Mouse (Mus musculus) layer of hippocampus, adult 8-10 months (tissue): Measurements from ENCODE around the gene Tpcn1. TPM values are rescaled to one million over a fixed set of nuclear protein-coding genes. Genes with fewer than 3 reads are reported as not detected.

ENCODE experiments used
- DNase-seq, 2 experiments: peaks; one replicate each; pipeline ENCODE4 v3.0.0; 2022; ENCODE audit warnings: low spot score in 2 of 2
- total RNA-seq, 4 experiments: library from RNA; stranded (reverse); gene quantifications; 2 replicates each; pipeline ENCODE4 v1.2.4; 2022

Tpcn1 gene
- 10 to 100 TPM; 38.2 to 43.8 (median 41.1) TPM for total RNA-seq

DNA sequence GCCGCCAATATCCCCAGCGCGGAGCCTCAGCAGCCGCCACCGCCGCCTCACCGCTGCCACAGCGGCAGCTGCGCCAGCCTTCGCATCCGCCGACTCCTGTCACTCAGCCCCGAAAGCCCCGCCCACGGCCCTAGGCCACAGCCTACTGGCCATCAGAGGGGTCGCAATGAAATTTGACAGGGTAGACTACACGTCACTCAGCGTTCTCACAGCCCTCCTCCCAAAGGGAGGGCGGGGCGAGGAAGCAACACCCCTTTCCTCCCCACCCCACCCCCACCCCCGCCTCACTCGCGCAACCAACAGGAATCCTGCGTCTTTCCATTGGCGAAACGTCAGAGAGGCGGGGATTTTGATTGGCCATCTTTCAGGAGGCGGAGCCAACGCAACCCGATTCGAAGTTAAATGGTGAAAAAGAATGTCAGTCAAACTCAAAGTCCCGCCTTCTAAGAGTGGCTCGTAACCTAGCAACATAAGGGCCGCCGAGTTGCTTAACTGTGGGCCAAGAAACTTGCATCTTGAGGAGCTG is at the start of gene Tpcn1, which contains the start of gene Iqcd:
Gene Tpcn1 (minus strand): TSS at position 105 of the 526 bp plus-strand sequence.
Gene Iqcd (plus strand): TSS at position 448 of the 526 bp plus-strand sequence.
- peak; percentile 98 to 99 for DNase-seq

DNA sequence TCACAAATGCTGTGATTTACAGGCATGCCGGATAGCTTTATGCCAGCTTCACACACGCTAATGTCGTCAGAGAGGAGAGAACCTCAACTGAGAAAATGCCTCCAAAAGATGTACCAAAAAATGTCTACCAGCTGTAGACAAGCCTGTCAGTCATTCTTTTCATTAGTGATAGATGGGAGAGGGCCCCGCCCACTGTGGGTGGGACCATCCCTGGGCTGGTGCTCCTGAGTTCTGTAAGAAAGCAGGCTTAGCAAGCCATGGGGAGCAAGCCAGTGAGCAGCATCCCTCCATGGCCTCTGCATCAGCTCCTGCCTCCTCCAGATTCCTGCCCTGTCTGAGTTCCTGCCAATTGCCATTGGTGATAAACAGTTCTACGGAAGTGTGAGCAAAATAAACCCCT is 47.2 kb upstream of the Tpcn1 start:
- DNase-seq: no peak

DNA sequence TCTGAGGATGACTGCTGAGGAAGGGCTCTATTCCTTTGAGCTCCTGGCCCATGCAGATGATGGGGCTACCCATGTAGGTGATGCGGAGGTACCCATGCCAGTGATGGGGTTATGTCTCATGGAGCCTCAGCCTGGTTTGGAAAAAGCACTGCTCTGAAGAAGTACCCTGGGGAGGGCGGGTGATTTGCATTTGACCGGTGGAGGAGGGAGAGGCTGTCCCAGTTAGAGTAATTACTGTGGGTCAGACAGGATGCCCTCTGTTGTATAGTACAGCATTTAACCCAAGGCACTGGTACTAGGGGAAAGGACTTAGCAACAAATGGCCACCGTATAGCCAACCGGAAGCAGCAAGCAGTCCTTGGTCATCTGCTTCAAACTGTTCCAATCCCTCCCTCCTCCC is 46.4 kb upstream of the Tpcn1 start:
- DNase-seq: no peak

DNA sequence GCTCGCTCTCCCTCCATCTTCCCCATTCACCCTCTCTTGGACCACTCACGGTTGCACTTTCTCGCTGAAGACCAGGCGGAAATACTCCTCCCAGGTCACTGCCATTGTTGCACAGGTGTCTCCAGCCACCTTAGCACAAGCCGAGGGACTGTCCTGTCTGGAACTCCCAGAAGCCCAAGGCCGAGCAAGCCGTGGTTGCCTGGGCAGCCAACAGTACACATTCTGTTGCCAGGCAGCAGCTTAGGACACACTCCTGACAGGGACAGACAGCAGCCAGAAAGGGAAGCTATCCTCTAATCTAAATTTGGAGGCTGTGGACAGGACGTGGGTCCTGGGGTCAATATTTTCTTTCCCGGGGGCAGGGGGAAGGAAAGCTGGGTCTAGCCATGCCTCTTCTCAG is 45.7 kb upstream of the Tpcn1 start, which contains the start of gene Cfap73:
Gene Cfap73 (minus strand): TSS at position 105 of the 400 bp plus-strand sequence.
- no peak for DNase-seq

DNA sequence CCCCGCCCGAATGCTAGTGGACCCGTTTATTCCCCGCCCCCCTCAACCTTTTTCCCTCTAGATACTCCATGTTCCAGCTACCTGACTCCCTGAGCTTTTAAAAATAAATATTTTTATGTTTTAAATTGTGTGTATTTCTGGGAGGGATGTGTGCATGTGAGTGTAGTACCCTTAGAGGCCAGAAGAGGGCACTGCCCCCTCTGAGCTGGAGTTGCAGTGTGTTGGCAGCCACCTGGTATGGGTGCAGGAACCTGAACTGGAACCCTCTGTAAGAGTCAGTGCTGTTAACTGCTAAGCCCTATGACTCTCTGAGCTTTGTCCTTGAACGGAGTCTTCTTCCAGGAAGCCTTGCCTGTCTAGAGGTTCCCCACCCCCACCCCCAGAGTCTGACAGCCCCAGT is 43.4 kb upstream of the Tpcn1 start:
- DNase-seq: no peak

DNA sequence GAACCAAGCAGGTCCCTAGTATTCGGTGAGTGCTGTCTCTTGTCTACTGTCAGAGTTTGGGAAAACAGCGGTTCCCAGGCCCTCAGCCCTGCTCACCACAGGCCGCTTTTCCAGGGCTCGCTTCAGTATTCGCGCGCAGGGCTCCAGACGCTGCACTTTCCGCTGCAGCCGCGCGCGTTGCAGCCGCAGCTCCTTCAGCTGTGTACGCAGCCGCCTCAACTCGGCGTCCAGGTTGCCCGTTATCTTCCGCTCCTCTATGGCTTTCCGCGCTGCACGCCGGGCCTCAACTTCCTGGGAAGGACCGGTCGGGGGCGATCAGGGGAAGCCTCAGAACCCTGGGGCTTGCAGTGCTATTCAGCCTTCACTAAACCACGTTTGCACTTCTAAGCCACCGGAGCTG is 42.7 kb upstream of the Tpcn1 start:
- DNase-seq: no peak

DNA sequence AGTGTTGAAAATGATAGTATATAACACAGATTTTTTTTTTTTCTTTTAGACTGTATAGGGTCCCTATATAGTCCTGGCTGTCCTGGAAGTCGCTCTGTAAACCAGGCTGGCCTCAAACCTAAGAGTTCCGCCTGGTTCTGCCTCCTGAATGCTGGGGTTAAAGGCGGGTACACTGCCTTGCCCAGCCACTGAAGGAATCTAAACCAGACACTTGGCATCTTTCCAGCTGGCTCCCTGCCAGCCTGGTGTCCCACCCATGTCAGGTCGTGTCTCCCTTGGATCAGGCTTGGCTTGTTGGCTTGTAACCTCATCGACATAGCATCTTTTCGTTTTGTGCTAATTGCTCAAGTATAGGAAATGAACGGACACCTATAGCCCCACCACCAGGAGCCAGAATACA is 40.2 kb upstream of the Tpcn1 start:
- no peak for DNase-seq

DNA sequence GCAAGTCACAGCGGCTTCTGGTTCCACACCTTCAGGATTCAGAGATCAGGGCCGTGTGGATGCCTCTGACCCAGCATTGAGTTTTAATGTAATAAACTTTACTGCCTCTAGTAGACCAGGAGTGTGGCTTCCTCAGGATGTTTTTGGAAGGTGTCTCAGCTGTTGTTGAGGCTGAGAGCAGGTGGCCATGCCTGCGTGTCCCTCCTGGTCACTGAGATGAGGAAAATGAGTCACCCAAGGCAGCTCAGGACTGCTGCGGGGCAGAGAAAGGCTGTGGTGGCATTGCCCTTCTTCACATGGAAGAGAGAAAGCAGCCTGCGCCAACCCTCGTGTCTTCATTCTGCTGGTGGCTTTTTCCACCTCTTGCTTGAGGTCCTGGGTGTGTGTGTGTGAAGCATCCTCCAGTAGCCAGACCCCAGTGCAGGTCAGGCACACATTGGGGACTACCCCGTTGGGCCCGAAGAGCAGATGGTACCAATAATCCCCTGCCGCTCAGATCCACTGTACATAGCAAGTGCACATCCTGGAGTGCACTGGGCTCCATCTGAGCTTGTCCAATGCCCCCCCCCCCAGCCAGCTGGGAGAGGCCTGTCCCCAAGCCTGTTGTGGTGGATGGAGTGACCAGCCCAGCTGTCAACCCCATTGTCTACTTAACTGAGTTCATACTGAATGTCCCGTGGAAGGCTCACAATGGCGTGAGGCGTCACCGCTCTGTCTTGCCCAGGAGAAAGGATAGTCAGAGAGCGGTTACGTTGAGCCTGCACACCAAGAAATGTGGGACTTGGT is 39.2 kb upstream of the Tpcn1 start:
- no peak for DNase-seq

DNA sequence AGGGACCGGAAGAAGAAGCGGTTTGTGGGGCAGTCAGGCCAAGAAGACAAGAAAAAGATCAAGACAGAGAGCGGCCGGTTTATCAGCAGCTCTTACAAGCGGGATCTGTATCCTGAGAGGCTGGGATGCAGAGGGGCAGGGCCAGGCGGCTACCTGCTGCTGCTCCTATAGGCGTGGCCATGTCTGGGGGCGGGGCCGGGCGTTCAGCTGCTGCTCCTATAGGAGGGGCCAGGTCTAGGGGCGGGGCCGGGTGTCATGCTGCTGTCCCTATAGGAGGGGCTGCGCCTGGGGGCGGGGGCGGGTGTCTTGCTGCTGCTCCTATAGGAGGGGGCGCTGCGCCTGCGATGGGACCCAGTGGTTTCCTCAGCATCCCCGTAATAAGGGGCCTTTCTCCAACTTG is 37.9 kb upstream of the Tpcn1 start:
- DNase-seq: no peak

DNA sequence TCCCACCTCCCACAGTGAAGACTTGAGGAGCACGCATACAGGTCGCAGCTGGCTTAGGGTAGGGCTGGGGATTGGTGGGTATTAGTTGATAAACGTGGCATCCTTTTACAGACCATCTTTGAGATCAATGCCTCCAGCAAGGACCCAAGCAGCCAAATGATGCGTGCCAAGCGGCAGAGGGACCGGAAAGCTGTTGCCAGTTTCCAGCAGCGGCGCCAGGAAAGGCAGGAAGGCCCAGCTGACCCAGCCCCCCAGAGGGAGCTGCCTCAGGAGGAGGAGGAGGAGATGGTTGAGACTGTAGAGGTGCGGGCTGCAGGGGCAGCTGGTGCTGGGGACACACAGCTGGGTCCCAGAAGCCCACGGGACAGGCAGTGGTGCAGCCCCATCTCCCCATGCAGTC is 36.0 kb upstream of the Tpcn1 start:
- DNase-seq: no peak

DNA sequence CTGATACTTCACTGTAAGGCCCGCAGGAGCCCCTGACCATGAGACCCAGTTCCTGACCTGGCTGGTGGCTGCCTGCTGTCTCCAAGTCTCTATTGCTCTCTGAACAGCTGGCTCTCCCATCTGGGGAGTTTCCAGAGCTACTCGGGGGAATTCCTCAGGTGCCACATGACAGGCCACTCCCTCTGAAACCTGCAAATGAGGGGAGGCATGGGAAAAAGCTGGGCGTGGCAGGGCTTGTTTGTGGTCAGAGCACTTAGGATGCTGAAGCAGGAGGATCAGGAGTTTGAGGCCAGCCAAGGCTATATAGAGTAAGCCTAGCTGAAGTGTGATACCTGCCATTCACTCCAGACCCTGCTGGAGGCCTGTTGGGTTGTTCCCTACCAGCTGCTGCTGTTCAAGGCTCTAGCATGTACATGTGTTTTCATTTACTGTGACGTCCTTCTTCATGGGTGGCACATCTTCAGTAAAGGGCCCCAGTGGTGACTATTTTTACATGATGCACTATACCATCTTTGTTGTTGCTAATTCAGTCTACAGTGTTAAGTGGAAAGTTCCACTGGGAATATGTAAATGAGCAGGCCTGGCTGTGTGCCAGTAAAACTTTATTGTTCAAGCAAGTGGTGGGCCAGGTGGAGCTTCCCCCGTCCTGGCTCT is 33.9 kb upstream of the Tpcn1 start:
- DNase-seq: no peak

DNA sequence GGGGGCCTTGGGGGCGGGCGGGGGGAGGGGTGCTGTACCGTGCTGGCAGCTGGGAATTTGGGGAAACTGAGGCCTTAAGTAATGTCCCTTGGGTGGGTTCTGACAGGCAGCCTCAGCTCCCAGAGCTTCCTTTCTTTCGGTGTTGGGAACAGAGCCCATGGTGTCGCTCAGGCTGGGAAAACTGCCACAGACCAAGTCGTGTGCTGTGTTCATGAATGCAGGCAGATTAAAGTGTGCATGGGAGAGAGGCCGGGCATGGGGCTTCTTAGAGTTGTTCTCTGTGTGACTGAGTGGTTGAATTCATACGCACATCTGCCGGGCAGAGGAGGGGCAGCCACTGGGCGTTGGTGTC is 33.3 kb upstream of the Tpcn1 start:
- DNase-seq: peak in 1 of 2 experiments; percentile 54

DNA sequence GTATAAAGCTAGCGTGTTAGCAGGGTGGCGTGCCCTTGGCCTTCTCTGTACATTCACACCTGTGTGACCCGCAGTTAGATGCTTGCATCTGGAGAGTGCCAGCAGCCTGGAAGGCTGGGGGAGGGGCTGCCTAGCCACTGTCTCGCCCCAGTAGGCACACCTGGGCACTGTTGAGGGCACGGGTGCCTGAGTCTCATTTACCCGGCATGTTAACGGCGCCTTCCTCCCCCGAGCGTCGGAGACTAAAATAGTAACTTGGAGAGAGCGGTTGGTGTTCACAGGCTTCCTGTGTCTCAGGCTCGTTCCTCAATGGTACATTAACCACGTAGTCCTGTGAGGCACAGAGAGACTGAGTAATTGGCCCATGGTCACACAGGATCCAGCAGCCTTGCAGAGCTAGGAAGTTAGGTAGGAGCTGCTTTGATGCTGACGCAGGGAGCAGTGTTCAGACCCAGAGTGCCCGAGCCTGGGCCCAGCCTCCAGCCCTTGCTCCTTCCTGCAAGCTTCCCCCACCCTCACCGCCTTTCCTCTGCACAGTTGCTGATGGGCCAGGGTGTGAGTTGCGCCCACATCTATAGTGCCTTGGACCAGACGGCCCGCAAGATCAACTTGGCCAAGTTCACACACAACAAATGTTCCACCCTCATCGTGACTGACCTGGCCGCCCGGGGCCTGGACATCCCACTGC is 32.7 kb upstream of the Tpcn1 start:
- no peak for DNase-seq

DNA sequence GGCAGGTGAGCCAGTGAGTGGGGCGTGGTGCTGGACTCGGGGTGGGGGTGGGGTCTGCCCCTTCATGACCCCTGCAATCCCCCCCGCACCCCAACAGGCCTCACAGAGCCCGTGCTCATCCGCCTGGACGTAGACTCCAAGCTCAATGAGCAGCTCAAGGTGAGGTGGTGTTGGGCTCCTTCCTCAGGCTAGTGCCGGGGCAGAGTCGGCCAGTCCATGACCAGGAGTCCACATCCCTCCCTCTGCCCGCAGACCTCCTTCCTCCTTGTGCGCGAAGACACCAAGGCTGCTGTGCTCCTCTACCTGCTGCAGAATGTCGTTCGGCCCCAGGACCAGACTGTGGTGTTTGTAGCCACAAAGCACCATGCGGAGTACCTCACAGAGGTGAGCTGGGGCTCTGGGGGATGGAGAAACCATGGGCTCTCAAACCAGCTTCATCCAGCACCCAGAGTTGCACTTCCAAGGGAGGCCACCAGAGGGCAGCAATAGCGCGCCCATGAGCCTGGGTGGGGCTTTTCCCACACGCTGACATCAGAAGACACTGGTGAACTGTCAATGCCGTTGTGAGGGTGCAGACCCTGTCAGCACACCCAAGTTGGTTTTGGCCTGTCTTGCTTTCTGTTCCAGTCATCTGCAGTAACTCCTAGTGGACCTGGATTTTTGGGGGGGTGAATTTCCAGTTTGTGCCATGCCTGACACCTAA is 32.1 kb upstream of the Tpcn1 start:
- peak; percentile 77 to 87 for DNase-seq

DNA sequence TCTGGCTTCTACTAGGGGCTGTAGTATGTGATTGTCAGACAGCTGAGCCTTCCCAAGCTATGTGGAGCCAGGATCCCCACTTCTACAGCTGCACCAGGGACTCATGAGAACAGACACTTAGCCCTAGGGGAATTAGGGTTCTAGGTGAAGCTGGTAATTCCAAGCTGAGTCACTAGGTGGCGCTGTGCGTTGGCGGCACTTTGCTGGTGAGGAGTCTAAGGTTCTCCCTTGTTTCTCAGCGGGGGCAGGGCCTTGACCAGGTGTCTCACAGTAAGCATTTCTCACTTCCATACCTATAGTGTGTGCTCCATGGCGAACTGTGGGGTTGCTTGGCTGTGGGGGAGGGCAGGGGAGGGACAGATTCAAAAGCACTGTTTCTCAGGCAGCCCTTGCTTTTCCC is 30.7 kb upstream of the Tpcn1 start:
- DNase-seq: peak in 1 of 2 experiments; percentile 68

DNA sequence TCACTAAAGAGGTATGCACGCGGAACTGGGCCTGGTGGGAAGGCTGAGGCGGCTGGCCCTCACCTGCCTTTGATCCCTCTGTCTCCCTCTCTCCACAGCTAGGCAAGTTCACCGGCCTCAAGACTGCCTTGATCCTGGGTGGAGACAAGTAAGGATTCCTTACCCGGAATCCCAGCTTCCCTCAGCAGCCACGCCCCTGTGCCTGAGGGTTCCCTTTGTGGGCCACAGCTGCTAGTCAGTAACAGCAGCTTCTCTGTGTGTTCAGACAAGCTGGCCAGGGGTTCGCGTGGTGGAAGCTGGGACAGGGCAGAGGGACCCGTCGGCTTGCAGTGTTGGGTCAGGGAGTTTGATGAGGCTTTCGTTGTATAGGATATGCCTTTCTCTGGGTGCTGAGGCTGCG is 30.3 kb upstream of the Tpcn1 start:
- DNase-seq: no peak

DNA sequence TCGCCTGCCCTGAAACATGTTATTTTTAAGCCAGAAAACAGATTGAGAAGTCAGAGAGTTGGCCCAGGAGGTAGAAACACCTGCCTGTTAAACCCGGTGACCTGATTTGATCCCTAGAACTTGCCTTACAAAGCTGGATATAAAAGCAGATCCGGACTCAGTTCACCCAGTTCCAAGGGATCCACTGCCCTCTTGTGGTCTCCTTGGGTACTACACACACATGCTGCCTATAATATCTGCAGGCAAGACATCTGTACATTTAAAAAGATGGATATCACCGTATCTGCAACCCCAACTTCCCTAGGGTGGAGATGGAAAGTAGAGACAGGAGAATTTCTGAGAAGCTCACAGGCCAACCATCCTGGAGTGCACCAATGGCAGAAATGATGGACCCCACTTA is 27.4 kb upstream of the Tpcn1 start:
- DNase-seq: no peak

DNA sequence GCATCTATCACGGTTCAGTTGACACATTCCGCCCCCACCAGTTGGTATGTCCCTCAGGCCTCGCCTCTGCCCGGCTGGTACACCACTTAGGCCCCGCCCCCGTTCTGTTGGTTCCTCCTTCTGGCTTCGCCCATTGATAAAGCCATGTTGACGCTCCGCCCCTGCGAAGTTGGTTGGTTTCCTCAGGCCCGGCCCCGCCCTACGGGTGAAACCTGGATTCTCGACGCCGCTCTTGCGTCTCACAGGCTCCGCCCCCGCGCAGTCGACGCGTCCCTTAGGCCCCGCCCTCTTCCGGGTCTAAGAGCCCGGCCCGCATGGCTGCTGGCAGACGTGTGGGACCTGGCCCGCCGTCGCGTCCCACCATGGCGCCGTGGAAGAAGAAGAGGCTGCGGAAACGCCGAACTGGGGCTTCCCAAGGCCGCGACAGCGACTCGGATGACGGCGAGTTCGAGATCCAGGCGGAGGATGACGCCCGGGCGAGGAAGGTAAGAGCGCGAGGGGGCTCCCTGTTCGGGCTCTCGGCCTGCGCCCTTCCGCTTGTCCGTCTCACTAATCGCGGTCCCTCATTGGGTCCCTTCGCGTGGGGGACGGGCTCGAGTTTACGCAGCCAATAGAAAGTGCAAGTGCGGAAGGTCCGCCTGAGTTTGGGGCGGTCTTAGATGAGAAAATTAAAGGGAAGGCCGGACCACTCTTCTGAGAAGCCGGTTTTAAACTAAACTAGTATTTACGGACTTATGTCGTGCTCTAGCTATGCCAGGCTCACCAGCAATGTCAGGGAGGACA is 24.5 kb upstream of the Tpcn1 start:
- DNase-seq: peak; percentile 100

DNA sequence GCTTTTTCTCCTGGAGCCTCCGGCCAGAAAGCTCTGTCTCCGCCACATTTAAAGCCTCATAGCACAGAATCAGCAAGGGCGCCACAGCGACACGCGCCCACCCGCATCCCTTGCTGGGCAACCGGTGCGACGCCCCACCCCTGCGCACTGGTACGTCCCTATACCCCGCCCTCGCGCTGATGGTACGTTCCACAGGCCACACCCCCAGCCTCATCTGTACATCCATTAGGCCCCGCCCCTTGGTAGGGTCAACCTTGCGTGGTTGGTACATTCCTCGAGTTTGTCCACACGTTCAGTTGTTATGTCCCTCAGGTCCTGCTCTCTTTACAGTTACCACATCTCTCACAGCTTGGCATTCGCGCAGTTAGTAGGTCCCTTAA is 24.0 kb upstream of the Tpcn1 start, which contains the start of the genes Rita1 and Ddx54:
Gene Rita1 (minus strand): TSS at position 148 of the 380 bp plus-strand sequence.
Gene Ddx54 (plus strand): TSS at position 298 of the 380 bp plus-strand sequence.
- peak; percentile 97 to 99 for DNase-seq

DNA sequence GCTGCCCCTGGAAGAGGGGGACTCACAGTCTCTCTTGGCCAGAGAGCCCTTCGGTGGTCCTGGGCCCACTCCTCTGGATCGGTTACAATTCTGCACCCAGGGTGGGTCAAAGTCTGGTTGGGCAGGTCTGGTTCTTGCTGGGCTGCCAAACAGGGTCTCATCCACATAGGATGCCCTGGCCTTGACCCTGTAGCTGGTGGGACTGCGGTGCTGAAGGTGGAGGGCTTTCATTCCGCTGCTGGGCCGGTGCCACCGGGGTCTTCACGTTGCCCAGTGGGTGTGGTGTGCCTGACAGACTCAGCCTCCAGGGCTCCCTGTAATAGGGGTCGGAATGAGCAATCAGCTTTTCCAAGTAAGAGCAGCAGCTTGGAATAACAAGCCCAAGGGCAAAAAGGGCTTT is 22.9 kb upstream of the Tpcn1 start:
- DNase-seq: no peak

DNA sequence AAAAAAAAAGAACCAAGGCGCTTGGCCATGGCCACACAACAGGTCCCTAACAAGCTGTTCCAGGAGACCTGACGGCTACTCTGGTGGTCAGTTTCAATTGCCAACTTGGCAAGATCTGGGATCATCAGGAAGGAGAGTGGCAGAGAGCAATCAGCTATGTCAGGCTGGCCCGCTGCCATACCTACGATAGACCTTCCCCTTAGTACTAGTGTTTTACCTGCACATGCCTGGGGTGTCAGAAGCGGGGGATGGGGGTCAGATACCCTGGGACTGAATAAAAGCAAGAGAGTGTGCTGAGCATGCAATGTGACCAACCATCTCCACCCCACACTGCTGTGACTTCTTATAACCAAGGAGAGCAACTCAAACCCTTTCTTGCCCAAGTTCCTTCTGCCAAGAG is 22.4 kb upstream of the Tpcn1 start:
- DNase-seq: no peak
